Mouse (Mus musculus) kidney, postnatal 4 days (tissue): ENCODE results near the gene Acox1.

Source experiments
- DNase-seq, 2 experiments: peaks; one replicate each; pipeline ENCODE4 v3.0.0; 2021; ENCODE audit warnings: mixed read lengths in 2 of 2

Gene Acox1

DNA sequence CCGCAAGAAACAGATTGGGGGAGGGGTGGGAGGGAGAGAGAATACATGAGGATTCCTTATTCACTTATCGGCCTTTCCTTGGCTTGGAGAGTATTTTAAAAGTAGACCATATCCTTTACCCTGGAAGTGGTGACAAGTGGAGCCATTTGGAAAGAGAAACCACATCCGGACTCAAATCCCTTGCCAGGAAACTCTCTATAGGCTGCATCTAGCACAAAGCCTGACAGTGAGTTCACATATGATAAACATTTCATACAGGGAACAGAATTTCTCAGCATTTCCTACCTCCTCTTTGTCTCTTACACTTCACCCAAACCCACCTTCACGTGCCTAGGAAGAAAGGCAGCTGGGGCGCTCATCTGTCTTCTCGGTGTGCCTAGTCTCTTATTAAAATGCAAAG, 31.6 kb downstream of the Acox1 start:
- DNase-seq = no peak

- peak in 1 of 2 experiments; percentile 61 for DNase-seq
These were observed 35.8 kb downstream of the Acox1 start for GRCm38 (mm10) chr11:116163002-116163401.

GRCm38 (mm10) chr11:116162146-116162545, 36.7 kb downstream of the Acox1 start:
- DNase-seq = peak in 1 of 2 experiments; percentile 23

DNA sequence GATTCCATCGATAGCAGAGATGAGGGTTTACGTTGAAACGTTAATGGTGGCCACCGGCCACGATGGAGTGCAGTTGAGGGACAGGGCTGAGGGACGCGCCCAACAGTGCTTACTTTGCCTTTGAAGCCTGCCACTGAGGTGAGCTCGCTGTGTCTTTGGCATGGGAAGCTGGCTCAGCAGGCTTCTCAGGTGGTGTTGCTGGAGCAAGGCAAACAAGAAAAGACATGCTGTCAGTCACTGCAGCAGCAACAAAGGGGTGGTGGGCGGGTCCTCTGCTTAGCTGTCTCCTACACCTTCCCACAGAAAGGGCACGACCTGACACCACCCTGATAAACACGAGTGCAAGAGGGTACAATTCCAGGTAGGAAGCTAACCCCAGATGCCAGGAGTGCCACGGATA, 37.5 kb downstream of the Acox1 start:
- no peak for DNase-seq

- no peak for DNase-seq
These were observed 47.9 kb downstream of the Acox1 start for GRCm38 (mm10) chr11:116150960-116151359.

- DNase-seq = no peak
These were observed 49.5 kb downstream of the Acox1 start for GRCm38 (mm10) chr11:116149341-116149740.

GRCm38 (mm10) chr11:116148761-116149221, 50.1 kb downstream of the Acox1 start:
- no peak for DNase-seq

DNA sequence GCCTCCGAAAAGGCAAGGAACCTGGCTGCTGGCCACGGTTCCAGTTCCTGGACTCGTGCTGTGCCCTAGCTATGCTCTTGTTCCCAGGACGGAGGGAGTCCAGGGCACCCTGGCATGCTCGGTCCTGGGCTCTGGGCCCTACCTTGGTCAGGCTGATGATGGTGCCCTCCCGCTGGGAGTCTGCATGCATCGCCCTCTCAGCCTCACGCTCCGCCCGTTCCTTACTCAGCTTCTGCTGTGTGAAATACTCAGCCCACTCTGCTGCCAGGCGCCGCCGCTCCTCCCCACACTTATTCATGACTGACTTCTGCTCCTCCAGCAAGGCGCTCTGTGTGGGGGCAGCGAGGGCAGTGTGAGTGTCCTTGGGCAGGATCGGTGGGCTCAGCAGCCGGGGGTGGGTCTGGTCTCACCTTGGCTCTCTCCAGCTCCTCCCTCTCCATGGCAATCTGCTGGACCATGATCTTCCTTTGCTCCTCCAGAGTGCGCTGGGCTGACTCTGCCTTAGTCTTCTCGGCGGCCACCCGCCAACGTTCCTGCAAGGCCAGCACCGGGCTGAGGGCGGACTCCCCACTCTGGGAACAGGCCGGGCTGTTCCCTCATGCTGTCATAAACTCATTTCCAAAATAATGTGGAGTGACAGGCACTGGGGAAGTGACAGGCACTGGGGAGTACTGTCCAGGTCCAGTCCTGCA, 52.4 kb downstream of the Acox1 start:
- peak; percentile 41 to 59 for DNase-seq

- no peak for DNase-seq
These were observed 53.2 kb downstream of the Acox1 start for GRCm38 (mm10) chr11:116145481-116146293.

- DNase-seq = no peak
These were observed 55.4 kb downstream of the Acox1 start for GRCm38 (mm10) chr11:116143468-116143867.

DNA sequence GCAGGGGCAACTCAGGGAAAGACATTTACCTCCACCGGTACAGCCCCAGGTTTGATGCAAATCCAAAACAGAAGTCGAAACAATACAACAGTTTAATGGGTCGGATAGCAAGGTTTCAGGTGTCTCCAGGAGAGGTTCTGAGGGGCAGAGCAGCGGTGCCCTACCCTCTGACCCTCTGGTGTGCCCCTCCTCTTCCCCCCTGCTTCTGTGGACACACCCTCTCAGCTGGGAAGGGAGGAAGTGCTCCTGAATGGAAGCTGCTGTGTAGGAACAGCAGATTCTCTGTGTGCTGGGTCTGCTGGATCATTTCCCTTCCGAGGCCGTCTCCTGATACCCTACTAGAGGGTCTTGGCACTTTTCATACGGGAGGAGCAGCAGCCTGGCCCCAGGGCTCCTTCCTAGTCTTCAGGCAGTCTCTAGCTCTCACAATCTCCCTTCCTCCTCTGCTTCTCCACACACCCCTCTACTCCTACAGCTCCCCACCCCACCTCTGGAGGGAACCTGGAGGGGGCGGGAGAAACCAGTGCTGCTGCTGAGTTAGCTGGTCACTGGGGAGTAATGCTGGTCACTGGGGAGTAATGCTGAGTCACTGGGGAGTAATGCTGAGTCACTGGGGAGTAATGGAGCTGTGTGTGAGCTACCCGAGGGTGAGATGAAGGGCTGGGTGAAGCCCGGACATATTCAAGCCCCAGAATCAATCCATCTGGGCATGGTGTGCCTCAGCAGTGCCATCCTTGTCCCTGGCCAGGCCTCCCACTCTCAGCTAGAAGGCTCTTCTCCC, 56.4 kb downstream of the Acox1 start:
- DNase-seq = no peak

DNA sequence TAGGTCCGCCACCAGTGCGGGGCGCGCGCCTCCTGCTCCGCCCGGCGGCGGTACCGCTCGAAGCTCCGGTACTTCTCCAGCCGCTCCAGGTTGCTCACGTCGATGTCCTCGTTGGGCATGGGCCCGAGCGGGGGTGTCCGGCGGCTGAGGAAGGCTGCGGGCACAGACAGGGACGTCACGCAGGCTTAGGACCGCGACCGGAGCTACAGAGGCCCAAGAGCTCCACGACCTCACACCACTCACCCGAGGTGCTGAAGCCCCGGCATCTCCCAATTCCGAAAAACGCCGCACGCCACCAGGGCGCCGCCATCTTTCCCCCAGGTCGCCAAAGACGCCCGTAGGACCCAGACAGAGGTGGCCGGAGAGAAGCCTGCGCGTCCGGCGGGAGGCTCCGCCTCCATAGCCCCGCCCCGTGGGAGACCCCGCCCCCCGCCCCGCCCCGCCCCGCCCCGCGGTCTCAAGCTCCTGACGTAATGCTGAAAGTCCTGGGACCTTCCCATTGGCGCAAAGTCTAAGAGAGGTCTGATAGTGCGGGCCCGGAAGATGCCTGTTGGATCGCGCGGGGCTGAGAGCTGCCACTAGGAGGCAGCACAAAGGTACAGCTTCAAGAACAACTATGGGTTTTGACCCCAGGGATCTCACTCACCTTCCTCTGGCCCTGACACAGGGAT, 60.2 kb downstream of the Acox1 start, which contains the start of gene Mrpl38:
Gene Mrpl38, minus strand, starts transcription at position 401 of the 671 bp plus-strand sequence.
- DNase-seq = peak; percentile 92 to 94

DNA sequence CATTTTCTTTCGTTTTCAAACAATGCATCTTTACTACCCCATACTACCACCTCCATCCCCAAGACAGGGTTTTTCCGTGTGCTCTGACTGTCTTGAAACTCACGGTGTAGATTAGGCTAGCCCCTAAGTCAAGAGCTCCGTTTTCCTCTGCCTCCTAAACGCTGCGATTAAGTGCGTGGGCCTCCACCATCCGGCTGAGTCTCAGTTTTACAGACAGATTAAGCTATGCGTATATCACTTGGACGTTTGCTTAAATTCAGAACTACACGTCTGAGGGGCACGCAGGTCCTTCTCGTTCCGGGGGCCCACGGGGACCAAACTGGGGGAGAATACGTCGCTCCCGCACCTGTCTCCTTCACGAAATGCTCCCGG, 60.8 kb downstream of the Acox1 start:
- DNase-seq = no peak

DNA sequence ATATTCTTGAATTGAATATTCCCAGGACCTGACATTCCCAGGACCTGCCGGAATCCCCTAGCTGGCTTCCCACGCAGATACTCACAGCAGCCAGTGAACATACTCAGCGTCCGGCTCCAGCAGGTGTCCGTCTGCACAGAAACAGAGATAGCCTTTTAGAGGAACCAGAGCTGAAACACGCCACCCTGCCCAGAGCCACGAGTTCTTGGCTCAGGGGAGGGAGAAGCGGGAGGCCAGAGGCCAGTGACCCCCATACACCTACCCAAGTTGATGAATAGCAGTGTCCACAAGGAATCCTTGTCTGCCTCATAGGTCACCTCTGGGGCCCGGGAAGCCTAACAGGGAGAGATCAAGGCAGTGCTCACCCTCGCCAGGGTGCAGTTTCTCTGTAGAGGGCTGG, 64.7 kb downstream of the Acox1 start:
- no peak for DNase-seq

DNA sequence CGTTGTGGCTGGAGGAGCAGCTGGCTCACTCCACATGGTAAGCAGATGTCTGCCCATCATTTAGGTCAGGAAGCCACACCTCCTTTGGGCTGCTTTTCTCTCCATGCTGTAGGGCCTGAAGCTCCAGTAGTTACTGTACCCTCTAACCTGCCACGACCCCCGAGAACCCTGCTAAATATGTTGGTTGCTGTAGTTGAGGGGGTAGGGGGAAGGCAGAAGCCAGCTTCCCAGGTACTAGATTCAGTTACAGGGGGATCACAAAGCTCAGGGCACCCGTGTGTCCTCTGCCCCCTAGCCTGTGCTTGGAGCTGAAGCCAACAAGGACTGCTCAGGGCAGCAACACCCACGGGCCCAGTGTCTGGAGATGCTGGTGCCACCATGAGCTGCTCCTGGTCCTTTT, 65.3 kb downstream of the Acox1 start:
- DNase-seq = no peak

GRCm38 (mm10) chr11:116132366-116133333, 66.2 kb downstream of the Acox1 start:
- DNase-seq = peak; percentile 14 to 34

- DNase-seq = no peak
These were observed 67.3 kb downstream of the Acox1 start for GRCm38 (mm10) chr11:116131349-116132170.

DNA sequence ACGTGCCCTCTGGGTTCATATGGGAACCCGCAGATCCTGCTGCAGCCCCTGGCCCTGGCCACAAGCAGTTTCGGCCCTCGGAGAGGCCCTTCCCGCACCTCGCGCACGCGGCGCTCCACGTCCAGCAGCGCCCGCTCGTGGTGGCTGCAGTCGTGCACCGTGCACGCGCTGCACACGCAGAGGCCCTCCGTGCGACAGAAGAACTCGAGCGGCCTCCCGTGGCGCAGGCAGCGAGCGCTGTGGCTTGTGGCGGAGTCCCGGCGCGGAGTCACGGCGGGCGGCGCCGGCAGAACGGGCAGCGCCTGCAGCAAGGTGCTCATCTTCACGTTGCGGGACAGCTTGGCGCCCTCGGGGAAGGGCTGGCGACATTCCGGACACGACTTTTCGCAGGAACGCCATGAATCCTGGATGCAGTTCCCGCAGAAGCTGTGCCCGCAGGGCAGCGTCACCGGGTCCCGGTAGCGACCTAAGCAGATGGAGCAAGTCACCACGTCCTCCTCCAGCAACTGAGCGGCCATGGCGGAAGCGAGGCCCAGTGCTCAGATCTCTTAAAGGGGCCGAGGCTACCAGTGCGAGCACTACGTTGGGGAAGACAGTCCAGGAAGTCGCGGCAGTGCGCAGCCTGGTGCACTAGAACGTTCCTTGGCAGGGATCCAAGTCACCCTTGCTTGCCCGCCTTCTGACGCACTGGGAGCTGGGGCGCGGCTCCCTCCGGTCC, 68.2 kb downstream of the Acox1 start, which contains the start of gene Trim65:
Gene Trim65, minus strand, starts transcription at position 641 of the 718 bp plus-strand sequence.
- peak; percentile 93 to 96 for DNase-seq

DNA sequence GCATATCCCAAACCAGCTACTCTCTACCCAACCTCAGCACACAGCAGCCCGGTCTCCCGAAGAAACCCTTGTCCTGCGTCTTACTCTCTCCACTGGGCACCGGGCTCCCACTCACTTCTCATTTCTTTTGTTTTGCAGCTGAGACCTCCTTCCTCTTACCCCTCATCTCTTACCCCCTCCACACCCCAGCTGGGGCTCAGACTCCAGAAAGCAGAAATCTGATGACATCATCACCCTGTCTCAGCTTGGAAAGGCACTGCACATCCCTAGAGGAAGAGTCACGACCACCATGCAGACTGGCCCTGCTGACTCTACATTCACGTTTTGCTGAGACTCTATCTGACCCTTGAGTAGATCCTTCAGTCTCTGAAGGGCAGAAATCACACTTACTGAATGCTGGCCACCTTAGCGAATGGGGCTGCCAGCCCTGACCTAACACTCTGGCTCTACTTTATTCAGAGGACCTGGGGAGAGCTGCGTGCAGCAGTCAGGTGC, 68.8 kb downstream of the Acox1 start:
- no peak for DNase-seq
